Mouse (Mus musculus): ENCODE results near the gene Pip5k1c.

DNA sequence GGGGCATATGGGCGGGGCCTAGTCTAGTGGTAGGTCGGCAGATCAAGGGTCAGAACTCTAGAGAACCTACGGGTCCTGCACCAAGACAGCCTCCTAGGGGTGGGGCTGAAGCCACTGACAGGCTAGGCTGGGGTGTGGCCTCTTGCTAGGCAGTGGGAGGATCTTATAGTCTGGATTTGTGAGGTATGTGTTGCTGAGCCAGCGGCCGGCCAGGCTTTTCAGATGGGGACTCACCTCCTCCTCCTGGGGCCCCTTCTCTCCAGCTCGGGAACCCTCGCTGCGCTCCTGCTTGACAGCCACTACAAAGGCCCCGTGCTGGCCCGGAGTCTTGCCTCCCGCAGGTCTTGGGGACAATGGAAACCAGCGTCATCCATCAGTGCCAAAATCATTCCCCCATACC lies 56.4 kb downstream of the Pip5k1c start:
- TF ChIP-seq MAFK (IDR thresholded peaks at IDR 0.05; ENCODE audit: insufficient read depth, low read depth, low read length) (no peak), ZNF384 (IDR thresholded peaks at IDR 0.05; ENCODE audit: low read depth, low read length) (no peak), ZC3H11A (IDR thresholded peaks at IDR 0.05; ENCODE audit: borderline replicate concordance, low read depth, low read length) (no peak), CHD2 (IDR thresholded peaks at IDR 0.05; ENCODE audit: low read depth, low read length) (no peak)
